ENCODE assay signal across 33 mouse cellular contexts in genomic region chr9:15166476-15166875, GRCm38 (mm10). TPM values are rescaled to one million over a fixed set of nuclear protein-coding genes. Genes with fewer than 3 reads are reported as not detected.
"Had no signal": no experiment of that assay in that cellular context is flagged by ENCODE, and none has a peak within 500 bp of the region (broad histone marks: within the 10 kb centered on the region; RNA-seq: fewer than 3 reads in every experiment).

No protein-coding gene starts in this region.

- DNase-seq: cerebellum, adult 2 months; cerebellum, adult 8-10 months; cerebellum, adult 9-10 months; cerebellum, adult 9-11 months; cerebellum, postnatal 10 days; cerebellum, postnatal 14 days; cerebellum, postnatal 25 days; cerebellum, postnatal 36 days; embryo, embryonic 11 days; forebrain, postnatal 0 days; gastrocnemius, adult 2 months; gastrocnemius, postnatal 10 days; gastrocnemius, postnatal 14 days; gastrocnemius, postnatal 25 days; gastrocnemius, postnatal 36 days; heart, adult 18-20 months; heart, adult 2 months had no signal

- H3K27ac ChIP-seq: embryonic facial prominence, embryonic 10.5 days; embryonic facial prominence, embryonic 12.5 days; embryonic facial prominence, embryonic 13.5 days; embryonic facial prominence, embryonic 15.5 days; forebrain, embryonic 10.5 days; forebrain, embryonic 12.5 days; forebrain, embryonic 13.5 days; forebrain, embryonic 15.5 days; gastrocnemius, adult 2 months; heart, adult 2 months had no signal

- H3K4me1 ChIP-seq: embryonic facial prominence, embryonic 12.5 days; forebrain, embryonic 10.5 days; forebrain, embryonic 12.5 days; forebrain, embryonic 13.5 days; forebrain, embryonic 15.5 days had no signal

- H3K36me3 ChIP-seq: embryonic facial prominence, embryonic 10.5 days; embryonic facial prominence, embryonic 12.5 days; embryonic facial prominence, embryonic 13.5 days; embryonic facial prominence, embryonic 15.5 days; forebrain, embryonic 10.5 days; forebrain, embryonic 12.5 days; forebrain, embryonic 15.5 days had no signal

- H3K27me3 ChIP-seq: embryonic facial prominence, embryonic 12.5 days; embryonic facial prominence, embryonic 13.5 days; embryonic facial prominence, embryonic 15.5 days; forebrain, embryonic 12.5 days; forebrain, embryonic 13.5 days; forebrain, embryonic 15.5 days had no signal

- H3K4me3 ChIP-seq: embryonic facial prominence, embryonic 10.5 days; embryonic facial prominence, embryonic 12.5 days; embryonic facial prominence, embryonic 13.5 days; embryonic facial prominence, embryonic 15.5 days; erythroblast, embryonic 14.5 days; forebrain, embryonic 10.5 days; forebrain, embryonic 12.5 days; forebrain, embryonic 13.5 days; forebrain, embryonic 15.5 days; gastrocnemius, adult 2 months; heart, adult 2 months had no signal

RNA-seq across cellular contexts. Expression of gene Hephl1, which starts 54.6 kb away (rescaled TPM):
- total RNA-seq: common myeloid progenitor, adult 5-6 weeks; forebrain, postnatal 0 days; granulocyte monocyte progenitor cell, adult 5-6 weeks had no signal
- polyA plus RNA-seq: cerebellum, adult 2 months; cortical plate, adult 2 months; embryonic facial prominence, embryonic 10.5 days; embryonic facial prominence, embryonic 11.5 days; embryonic facial prominence, embryonic 12.5 days; erythroblast, embryonic 14.5 days; forebrain, embryonic 10.5 days; forebrain, embryonic 11.5 days; forebrain, embryonic 12.5 days; forebrain, embryonic 13.5 days; forebrain, embryonic 14.5 days; forebrain, embryonic 15.5 days; forebrain, embryonic 16.5 days; forebrain, postnatal 0 days had no signal
